Mouse (Mus musculus) right cerebral cortex, postnatal 25 days (tissue): ENCODE data around the gene Igfl3.

ENCODE experiments used
- DNase-seq: peaks from one replicate; pipeline ENCODE4 v3.0.0; 2022

The Igfl3 gene

GRCm38 (mm10) chr7:18176194-18176593 lies at the start of gene Igfl3:
Gene Igfl3 (plus strand): TSS chr7:18176494.
- DNase-seq, result no peak

GRCm38 (mm10) chr7:18210938-18211337 lies 34.6 kb downstream of the Igfl3 start:
- DNase-seq, result no peak

- no peak for DNase-seq
Measured at GRCm38 (mm10) chr7:18214699-18215098, 38.4 kb downstream of the Igfl3 start.
